Mouse (Mus musculus): ENCODE measurements around the gene Hormad2.

GRCm38 (mm10) chr11:4317287-4317686 lies 123.6 kb downstream of the Hormad2 start:
- TF ChIP-seq CTCF (IDR thresholded peaks at IDR 0.05; ENCODE audit: borderline replicate concordance, extremely low read depth, insufficient read depth, insufficient read length) = no peak
- TF ChIP-seq POLR2A (IDR thresholded peaks at IDR 0.05; ENCODE audit: borderline replicate concordance, extremely low read depth, insufficient read depth, insufficient read length, poor library complexity, severe bottlenecking) = no peak
